Mouse (Mus musculus) small intestine, adult 2 months (tissue): ENCODE measurements around the gene 4833439L19Rik.

Experiments used
- CTCF ChIP-seq: fragments of 200-500 bp; IDR thresholded peaks from 2 replicates; pipeline ENCODE4 v1.5.1; 2012; ENCODE audit warnings: low read depth, mild to moderate bottlenecking, control low read depth, inconsistent platforms, low read length, moderate library complexity, mixed read lengths; ENCODE audit not compliant: insufficient replicate concordance, insufficient read length; ENCODE audit errors: extremely low read depth
- POLR2A ChIP-seq: fragments of 200-500 bp; IDR thresholded peaks from 2 replicates; pipeline ENCODE4 v1.6.1; 2012; ENCODE audit warnings: low read depth, mild to moderate bottlenecking, control low read depth, inconsistent platforms, low read length, moderate library complexity

DNA sequence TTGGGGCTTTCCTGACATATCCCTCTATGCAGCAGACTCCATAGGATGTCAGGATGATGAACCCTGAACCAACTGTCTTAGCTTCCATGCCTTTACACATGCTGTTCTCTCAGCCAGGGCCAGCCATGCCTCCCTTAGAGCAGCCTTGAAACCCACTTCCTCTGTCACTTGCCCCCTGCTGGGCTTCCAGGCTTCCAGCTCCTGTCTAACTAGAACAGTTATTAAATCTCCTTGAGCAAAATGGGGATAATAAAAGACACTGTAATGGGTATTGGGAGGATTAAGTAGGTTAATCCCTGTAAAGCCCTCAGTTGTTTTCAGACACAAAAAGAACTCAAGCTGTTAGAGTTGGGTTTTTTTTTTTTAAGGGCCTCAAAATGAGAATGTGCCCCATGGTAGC is 38.3 kb upstream of the 4833439L19Rik start:
- TF ChIP-seq CTCF: no peak
- no peak for TF ChIP-seq POLR2A
